Mouse (Mus musculus): ENCODE measurements around the gene Ugt1a8. TPM values are rescaled to one million over a fixed set of nuclear protein-coding genes. Genes with fewer than 3 reads are reported as not detected.
A peak's percentile ranks its signal among the peaks of the same experiment; 100 is the strongest.

Gene Ugt1a8
- polyA plus RNA-seq, 1 experiment from 2014 or later = not detected

- no peak for ATAC-seq (ENCODE audit: insufficient read depth, low FRiP score)
- WGBS = 69% methylated on average over 7 of the region's 7 CpGs
- H3K27me3 ChIP-seq (ENCODE audit: control insufficient read depth, insufficient read depth, low read length) = no peaks in the 10 kb centered on the region
These were observed 140.5 kb downstream of the Ugt1a8 start for GRCm38 (mm10) chr1:88228121-88228520.

GRCm38 (mm10) chr1:88229566-88229965 lies 142.0 kb downstream of the Ugt1a8 start:
- H3K36me3 ChIP-seq (ENCODE audit: control insufficient read depth, insufficient read depth, low read length) = no peaks in the 10 kb centered on the region
- H3K9ac ChIP-seq (ENCODE audit: low read length) = no peak overlapping the region
- ATAC-seq (ENCODE audit: insufficient read depth, low FRiP score) = no peak
- H3K4me1 ChIP-seq (ENCODE audit: control insufficient read depth, insufficient read depth, low read length) = no peaks in the 10 kb centered on the region
- H3K9me3 ChIP-seq (replicated peaks; ENCODE audit: control insufficient read depth, low read length) = peaks cover 76% of the 10 kb centered on the region
- H3K4me2 ChIP-seq (ENCODE audit: low read depth, low read length) = no peak overlapping the region
- H3K27ac ChIP-seq (ENCODE audit: low read length) = no peak overlapping the region
- no peak overlapping the region for H3K4me3 ChIP-seq (replicated peaks; ENCODE audit: low read length)
- 73% methylated on average over 3 of the region's 3 CpGs for WGBS
- no peaks in the 10 kb centered on the region for H3K27me3 ChIP-seq (ENCODE audit: control insufficient read depth, insufficient read depth, low read length)

More at GRCm38 (mm10) chr1:88228121-88228520, 140.5 kb downstream of the Ugt1a8 start:
- H3K9me3 ChIP-seq (replicated peaks; ENCODE audit: control insufficient read depth, low read length) = peaks cover 63% of the 10 kb centered on the region
- no peak overlapping the region for H3K9ac ChIP-seq (ENCODE audit: low read length)
- no peak overlapping the region for H3K27ac ChIP-seq (ENCODE audit: low read length)
- no peak overlapping the region for H3K4me2 ChIP-seq (ENCODE audit: low read depth, low read length)
- H3K36me3 ChIP-seq (ENCODE audit: control insufficient read depth, insufficient read depth, low read length) = no peaks in the 10 kb centered on the region
- H3K4me1 ChIP-seq (ENCODE audit: control insufficient read depth, insufficient read depth, low read length) = no peaks in the 10 kb centered on the region
- no peak overlapping the region for H3K4me3 ChIP-seq (replicated peaks; ENCODE audit: low read length)

GRCm38 (mm10) chr1:88229986-88230385 lies 142.4 kb downstream of the Ugt1a8 start:
- Histone ChIP-seq H3K9me3 (replicated peaks; ENCODE audit: control insufficient read depth, low read length) (peaks cover 80% of the 10 kb centered on the region), H3K4me3 (replicated peaks; ENCODE audit: low read length) (no peak overlapping the region), H3K36me3 (ENCODE audit: control insufficient read depth, insufficient read depth, low read length) (no peaks in the 10 kb centered on the region), H3K4me1 (ENCODE audit: control insufficient read depth, insufficient read depth, low read length) (no peaks in the 10 kb centered on the region), H3K27me3 (ENCODE audit: control insufficient read depth, insufficient read depth, low read length) (no peaks in the 10 kb centered on the region), H3K27ac (ENCODE audit: low read length) (no peak overlapping the region), H3K9ac (ENCODE audit: low read length) (no peak overlapping the region), H3K4me2 (ENCODE audit: low read depth, low read length) (no peak overlapping the region)
- ATAC-seq (ENCODE audit: insufficient read depth, low FRiP score) = no peak
- 82% methylated on average over 5 of the region's 5 CpGs for WGBS

GRCm38 (mm10) chr1:88230421-88230820 lies 142.8 kb downstream of the Ugt1a8 start:
- peaks cover 83% of the 10 kb centered on the region for H3K9me3 ChIP-seq (replicated peaks; ENCODE audit: control insufficient read depth, low read length)
- ATAC-seq (ENCODE audit: insufficient read depth, low FRiP score) = no peak
- 73% methylated on average over 7 of the region's 7 CpGs for WGBS

GRCm38 (mm10) chr1:88230981-88231802 lies 143.6 kb downstream of the Ugt1a8 start:
- Histone ChIP-seq H3K9me3 (replicated peaks; ENCODE audit: control insufficient read depth, low read length) (peaks cover 83% of the 10 kb centered on the region), H3K9ac (ENCODE audit: low read length) (no peak overlapping the region), H3K4me1 (ENCODE audit: control insufficient read depth, insufficient read depth, low read length) (no peaks in the 10 kb centered on the region), H3K4me2 (ENCODE audit: low read depth, low read length) (no peak overlapping the region), H3K27me3 (ENCODE audit: control insufficient read depth, insufficient read depth, low read length) (no peaks in the 10 kb centered on the region), H3K36me3 (ENCODE audit: control insufficient read depth, insufficient read depth, low read length) (no peaks in the 10 kb centered on the region), H3K27ac (ENCODE audit: low read length) (no peak overlapping the region), H3K4me3 (replicated peaks; ENCODE audit: low read length) (no peak overlapping the region)
- 74% methylated on average over 6 of the region's 6 CpGs for WGBS
- ATAC-seq (ENCODE audit: insufficient read depth, low FRiP score) = no peak

More at GRCm38 (mm10) chr1:88230421-88230820, 142.8 kb downstream of the Ugt1a8 start:
- Histone ChIP-seq H3K4me3 (replicated peaks; ENCODE audit: low read length) (no peak overlapping the region), H3K27me3 (ENCODE audit: control insufficient read depth, insufficient read depth, low read length) (no peaks in the 10 kb centered on the region), H3K9ac (ENCODE audit: low read length) (no peak overlapping the region), H3K36me3 (ENCODE audit: control insufficient read depth, insufficient read depth, low read length) (no peaks in the 10 kb centered on the region), H3K27ac (ENCODE audit: low read length) (no peak overlapping the region), H3K4me1 (ENCODE audit: control insufficient read depth, insufficient read depth, low read length) (no peaks in the 10 kb centered on the region), H3K4me2 (ENCODE audit: low read depth, low read length) (no peak overlapping the region)

- no peaks in the 10 kb centered on the region for H3K4me1 ChIP-seq (ENCODE audit: control insufficient read depth, insufficient read depth, low read length)
- no peak for ATAC-seq (ENCODE audit: insufficient read depth, low FRiP score)
- H3K9ac ChIP-seq (ENCODE audit: low read length) = no peak overlapping the region
- no peaks in the 10 kb centered on the region for H3K27me3 ChIP-seq (ENCODE audit: control insufficient read depth, insufficient read depth, low read length)
- H3K4me3 ChIP-seq (replicated peaks; ENCODE audit: low read length) = no peak overlapping the region
- no peak overlapping the region for H3K4me2 ChIP-seq (ENCODE audit: low read depth, low read length)
- peaks cover 77% of the 10 kb centered on the region for H3K9me3 ChIP-seq (replicated peaks; ENCODE audit: control insufficient read depth, low read length)
- WGBS = 68% methylated on average over 7 of the region's 7 CpGs
- no peak overlapping the region for H3K27ac ChIP-seq (ENCODE audit: low read length)
- H3K36me3 ChIP-seq (ENCODE audit: control insufficient read depth, insufficient read depth, low read length) = no peaks in the 10 kb centered on the region
These were observed 144.3 kb downstream of the Ugt1a8 start for GRCm38 (mm10) chr1:88231803-88232499.

GRCm38 (mm10) chr1:88232664-88233380 lies 145.2 kb downstream of the Ugt1a8 start:
- H3K27ac ChIP-seq (ENCODE audit: low read length) = no peak overlapping the region
- H3K4me3 ChIP-seq (replicated peaks; ENCODE audit: low read length) = no peak overlapping the region
- H3K36me3 ChIP-seq (ENCODE audit: control insufficient read depth, insufficient read depth, low read length) = no peaks in the 10 kb centered on the region
- no peak overlapping the region for H3K9ac ChIP-seq (ENCODE audit: low read length)
- no peaks in the 10 kb centered on the region for H3K4me1 ChIP-seq (ENCODE audit: control insufficient read depth, insufficient read depth, low read length)
- 53% methylated on average over 3 of the region's 3 CpGs for WGBS
- no peaks in the 10 kb centered on the region for H3K27me3 ChIP-seq (ENCODE audit: control insufficient read depth, insufficient read depth, low read length)
- no peak overlapping the region for H3K4me2 ChIP-seq (ENCODE audit: low read depth, low read length)
- H3K9me3 ChIP-seq (replicated peaks; ENCODE audit: control insufficient read depth, low read length) = peaks cover 78% of the 10 kb centered on the region
- ATAC-seq (ENCODE audit: insufficient read depth, low FRiP score) = no peak

- WGBS = 68% methylated on average over 14 of the region's 14 CpGs
- Histone ChIP-seq H3K4me3 (replicated peaks; ENCODE audit: low read length) (no peak overlapping the region), H3K9ac (ENCODE audit: low read length) (no peak overlapping the region), H3K27me3 (ENCODE audit: control insufficient read depth, insufficient read depth, low read length) (no peaks in the 10 kb centered on the region), H3K36me3 (ENCODE audit: control insufficient read depth, insufficient read depth, low read length) (no peaks in the 10 kb centered on the region), H3K4me1 (ENCODE audit: control insufficient read depth, insufficient read depth, low read length) (no peaks in the 10 kb centered on the region), H3K4me2 (ENCODE audit: low read depth, low read length) (no peak overlapping the region), H3K27ac (ENCODE audit: low read length) (no peak overlapping the region), H3K9me3 (replicated peaks; ENCODE audit: control insufficient read depth, low read length) (peaks cover 78% of the 10 kb centered on the region)
- ATAC-seq (ENCODE audit: insufficient read depth, low FRiP score) = peak; percentile 7; the same call in 1 of the 2 replicates
These were observed 146.0 kb downstream of the Ugt1a8 start for GRCm38 (mm10) chr1:88233421-88234247.

Data from stomach, embryonic 16.5 days (tissue).